ENCODE assay signal across 31 mouse cellular contexts in the genomic region with DNA sequence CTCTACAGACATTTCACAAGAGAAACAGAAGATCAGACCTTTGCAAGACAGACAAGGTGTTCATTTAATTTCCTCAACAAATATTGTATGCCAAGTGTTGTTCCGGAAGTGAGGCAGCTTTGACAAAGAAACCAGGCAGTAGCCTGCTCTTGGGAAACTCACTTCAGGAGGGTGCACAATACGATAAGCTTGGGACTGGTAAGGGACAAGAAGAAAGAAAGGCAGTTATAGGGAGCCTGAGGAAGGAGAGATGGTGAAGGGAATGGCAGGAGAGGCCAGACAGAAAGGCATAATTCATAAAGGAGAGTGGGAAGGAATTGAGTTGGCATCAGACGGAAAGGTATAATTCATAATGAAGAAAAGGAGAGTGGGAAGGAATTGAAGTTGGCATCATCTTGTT.
"Had no signal": no experiment of that assay in that cellular context is flagged by ENCODE, and none has a peak within 500 bp of the region (broad histone marks: within the 10 kb centered on the region; RNA-seq: fewer than 3 reads in every experiment).

No protein-coding gene starts in this region.

- H3K27ac ChIP-seq: left cerebral cortex, adult 2 months; limb, embryonic 10.5 days; limb, embryonic 12.5 days; limb, embryonic 13.5 days; limb, embryonic 15.5 days; liver, embryonic 12.5 days; liver, embryonic 13.5 days; liver, embryonic 14.5 days; liver, embryonic 15.5 days; lung, embryonic 15.5 days; macrophage; midbrain, embryonic 10.5 days; midbrain, embryonic 12.5 days; midbrain, embryonic 13.5 days; neural tube, embryonic 12.5 days had no signal

- ATAC-seq: liver, embryonic 12.5 days; liver, postnatal 0 days; lung, postnatal 0 days; midbrain, embryonic 13.5 days; midbrain, embryonic 16.5 days had no signal

- H3K36me3 ChIP-seq: limb, embryonic 10.5 days; limb, embryonic 12.5 days; limb, embryonic 13.5 days; limb, embryonic 15.5 days; liver, embryonic 12.5 days; liver, embryonic 13.5 days; liver, embryonic 15.5 days; lung, embryonic 15.5 days; midbrain, embryonic 10.5 days; midbrain, embryonic 12.5 days; midbrain, embryonic 13.5 days; neural tube, embryonic 12.5 days had no signal

- H3K9ac ChIP-seq: limb, embryonic 12.5 days; limb, embryonic 13.5 days; limb, embryonic 15.5 days; liver, embryonic 12.5 days; liver, embryonic 13.5 days; liver, embryonic 14.5 days; liver, embryonic 15.5 days; liver, postnatal 0 days; lung, embryonic 14.5 days; lung, embryonic 15.5 days; midbrain, embryonic 12.5 days; midbrain, embryonic 13.5 days; neural tube, embryonic 12.5 days had no signal

- H3K27me3 ChIP-seq: limb, embryonic 12.5 days; limb, embryonic 13.5 days; limb, embryonic 15.5 days; liver, embryonic 12.5 days; liver, embryonic 13.5 days; liver, embryonic 15.5 days; lung, embryonic 15.5 days; megakaryocyte, embryonic 14.5 days; midbrain, embryonic 13.5 days; neural tube, embryonic 12.5 days had no signal

- H3K4me3 ChIP-seq: left cerebral cortex, adult 2 months; limb, embryonic 10.5 days; limb, embryonic 12.5 days; limb, embryonic 13.5 days; limb, embryonic 15.5 days; liver, embryonic 12.5 days; liver, embryonic 13.5 days; liver, embryonic 15.5 days; lung, embryonic 15.5 days; midbrain, embryonic 10.5 days; midbrain, embryonic 12.5 days; midbrain, embryonic 13.5 days; myocyte; neural tube, embryonic 12.5 days had no signal

- H3K4me1 ChIP-seq: limb, embryonic 10.5 days; limb, embryonic 12.5 days; limb, embryonic 13.5 days; limb, embryonic 15.5 days; liver, embryonic 12.5 days; liver, embryonic 13.5 days; liver, embryonic 15.5 days; lung, embryonic 15.5 days; megakaryocyte, embryonic 14.5 days; neural tube, embryonic 12.5 days had no signal

- DNase-seq: left cerebral cortex, postnatal 4 days; liver; liver, embryonic 13.5 days; liver, postnatal 0 days; lung, adult 18-20 months; lung, adult 2 months; lung, embryonic 14.5 days; lung, postnatal 10 days; lung, postnatal 14 days; lung, postnatal 36 days; lung, postnatal 4 days; midbrain, embryonic 14.5 days had no signal

- H3K4me2 ChIP-seq: limb, embryonic 12.5 days; limb, embryonic 13.5 days; limb, embryonic 15.5 days; liver, embryonic 11.5 days; liver, embryonic 12.5 days; liver, embryonic 13.5 days; liver, embryonic 15.5 days; lung, embryonic 14.5 days; lung, embryonic 15.5 days; midbrain, embryonic 12.5 days; midbrain, embryonic 13.5 days; neural tube, embryonic 12.5 days had no signal

- H3K9me3 ChIP-seq: limb, embryonic 10.5 days; limb, embryonic 12.5 days; limb, embryonic 13.5 days; limb, embryonic 15.5 days; liver, embryonic 12.5 days; liver, embryonic 15.5 days; lung, embryonic 15.5 days; midbrain, embryonic 10.5 days; midbrain, embryonic 12.5 days; midbrain, embryonic 13.5 days; neural tube, embryonic 12.5 days had no signal
